Mouse (Mus musculus) cerebellum, postnatal 14 days (tissue): ENCODE measurements around the gene Awat1.
A peak's percentile ranks its signal among the peaks of the same experiment; 100 is the strongest.

ENCODE experiments used
- DNase-seq, 2 experiments: peaks; one replicate each; pipeline ENCODE4 v3.0.0; 2021; ENCODE audit warnings: mixed read lengths in 2 of 2

Gene Awat1

DNA sequence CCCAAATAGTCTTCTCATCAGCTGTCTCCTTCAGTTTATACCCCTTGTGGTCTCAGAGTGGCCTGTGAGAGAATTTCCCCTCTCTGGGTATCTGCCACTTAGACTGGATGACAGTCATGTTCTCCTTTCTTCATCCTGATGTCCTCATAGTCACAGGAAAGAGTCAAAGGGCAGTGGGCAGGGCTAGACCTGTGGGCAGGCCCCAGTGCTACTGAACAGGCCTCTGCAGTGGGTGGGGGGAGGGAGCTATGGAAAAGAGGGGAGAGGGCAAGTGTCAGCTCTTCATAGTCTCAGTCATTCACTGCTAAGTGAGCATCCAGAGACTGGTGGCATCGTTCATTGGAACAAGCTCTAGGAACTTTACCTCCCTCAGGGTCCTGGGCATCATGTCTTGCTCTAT, at the start of gene Awat1:
Gene Awat1 (plus strand): TSS at position 301 of the 400 bp plus-strand sequence.
- DNase-seq: no peak

GRCm38 (mm10) chrX:100524471-100524870, 47.6 kb upstream of the Awat1 start, which contains the start of gene Dgat2l6:
Gene Dgat2l6 (plus strand): TSS chrX:100524838.
- DNase-seq: no peak

DNA sequence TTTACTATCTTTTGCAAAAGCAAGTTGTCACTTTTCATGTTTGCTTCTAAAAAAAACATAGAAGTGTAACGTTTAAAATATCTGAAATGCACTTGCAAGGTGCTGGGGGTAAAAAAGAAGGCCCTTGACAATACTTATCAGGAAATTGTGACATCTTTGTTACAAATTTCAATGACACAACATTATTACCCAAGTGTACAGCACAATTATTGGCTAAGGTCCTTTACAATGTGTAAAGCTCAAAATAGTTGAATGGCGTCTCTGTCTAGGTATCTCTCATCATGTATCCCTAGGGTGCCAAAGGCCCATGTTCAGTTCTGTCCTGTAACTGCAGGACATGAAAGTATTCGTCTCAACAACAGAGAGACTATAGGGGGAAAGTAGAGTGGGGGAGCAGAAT, 16.0 kb upstream of the Awat1 start:
- DNase-seq: no peak

DNA sequence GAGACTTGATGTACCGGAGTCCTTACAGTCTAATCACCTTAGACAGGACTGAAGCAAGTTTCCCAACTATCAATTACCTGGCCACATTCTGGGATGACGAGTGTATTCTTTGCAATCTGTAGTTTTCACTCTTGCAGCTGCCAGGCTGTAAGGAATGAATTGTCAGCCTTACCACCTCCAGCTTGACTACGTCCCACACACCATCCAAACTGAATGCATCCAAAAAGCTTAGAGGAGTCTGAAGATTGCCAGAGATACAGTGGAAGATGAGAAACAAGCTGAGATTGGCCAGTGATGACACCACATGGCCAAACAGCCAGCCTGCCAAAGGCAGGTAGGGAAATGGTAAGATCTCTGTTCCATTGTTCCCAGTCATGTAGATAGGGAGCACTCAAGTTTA, 6.4 kb upstream of the Awat1 start:
- DNase-seq: no peak

GRCm38 (mm10) chrX:100594791-100595190, 22.7 kb downstream of the Awat1 start, which contains the start of gene P2ry4:
Gene P2ry4 (minus strand): TSS chrX:100594869.
- no peak for DNase-seq

GRCm38 (mm10) chrX:100597439-100597838, 25.4 kb downstream of the Awat1 start:
- peak; percentile 21 to 28 for DNase-seq

DNA sequence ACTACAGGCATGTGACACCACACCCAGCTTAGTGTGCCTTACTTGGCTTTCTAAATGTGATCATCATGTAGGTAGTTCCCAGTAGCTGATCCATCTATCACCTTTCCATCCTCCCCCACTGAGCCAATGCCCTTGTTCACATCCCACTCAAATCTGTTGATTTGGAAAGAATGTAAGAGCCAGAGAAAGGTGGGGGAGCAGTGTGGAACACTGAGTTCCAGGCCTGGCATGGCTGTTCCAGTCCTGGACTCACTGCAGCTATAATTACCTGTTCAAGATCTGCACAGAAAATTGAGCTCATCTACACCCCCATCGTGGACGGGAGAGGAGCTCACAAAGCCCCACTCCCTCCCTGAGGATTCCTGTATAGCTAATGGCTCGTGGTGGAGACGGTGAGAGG, 27.7 kb downstream of the Awat1 start:
- no peak for DNase-seq

DNA sequence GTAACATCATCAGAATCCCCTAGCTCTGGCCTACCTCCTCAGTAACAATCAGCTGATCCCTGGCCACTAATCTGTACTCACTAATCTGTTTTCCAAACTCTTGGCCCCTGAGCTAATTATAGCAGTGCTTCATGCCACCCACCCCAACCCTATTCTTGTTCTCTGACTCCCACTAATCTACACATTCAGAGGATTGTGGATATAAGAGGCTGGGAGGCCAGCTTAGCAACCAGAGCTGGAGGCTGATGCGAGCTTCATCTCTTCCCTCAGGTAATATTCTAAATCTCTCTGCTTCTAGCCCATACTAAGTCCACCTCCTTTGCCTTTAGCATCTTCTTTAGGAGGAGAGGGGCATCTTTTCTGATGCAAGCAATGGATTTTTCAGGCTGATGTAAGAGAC, 33.3 kb downstream of the Awat1 start, which contains the start of gene Arr3:
Gene Arr3 (plus strand): TSS at position 184 of the 400 bp plus-strand sequence.
- no peak for DNase-seq

- peak in 1 of 2 experiments; percentile 12 for DNase-seq
Observed at GRCm38 (mm10) chrX:100618488-100618887, 46.4 kb downstream of the Awat1 start.

- DNase-seq: peak in 1 of 2 experiments; percentile 14
Observed at GRCm38 (mm10) chrX:100621366-100621765, 49.3 kb downstream of the Awat1 start.

GRCm38 (mm10) chrX:100624242-100624641, 52.2 kb downstream of the Awat1 start:
- no peak for DNase-seq

DNA sequence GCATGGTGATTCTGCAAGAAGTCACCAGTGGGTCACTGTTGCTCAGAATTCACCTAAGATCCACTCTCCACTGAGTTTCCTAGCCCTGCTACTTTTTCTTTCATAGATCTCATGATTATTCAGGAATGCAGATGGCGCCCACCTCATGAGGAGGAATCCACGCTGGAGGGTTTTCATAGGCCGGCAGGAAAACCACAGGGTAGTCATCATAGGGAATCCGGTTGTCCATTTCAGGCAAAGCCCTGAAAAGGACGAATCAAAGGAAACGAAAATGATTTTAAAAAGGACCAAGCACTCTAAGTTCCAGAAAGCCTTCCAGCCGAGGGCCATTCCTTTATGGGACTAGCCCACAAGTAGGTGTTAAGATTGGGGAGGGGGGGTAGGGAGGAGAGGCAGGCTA, 53.1 kb downstream of the Awat1 start:
- DNase-seq: peak in 1 of 2 experiments; percentile 9

GRCm38 (mm10) chrX:100625546-100625801, 53.4 kb downstream of the Awat1 start, which contains the start of gene Kif4:
Gene Kif4 (plus strand): TSS chrX:100625737.
- no peak for DNase-seq

GRCm38 (mm10) chrX:100625802-100626793, 54.0 kb downstream of the Awat1 start, which contains the start of gene Pdzd11:
Gene Pdzd11 (minus strand): TSS chrX:100626568.
- peak; percentile 88 to 89 for DNase-seq
